Mouse (Mus musculus): ENCODE results near the gene Tmem74b. TPM values are rescaled to one million over a fixed set of nuclear protein-coding genes. Genes with fewer than 3 reads are reported as not detected.

Gene Tmem74b
- polyA plus RNA-seq, 1 experiment = not detected

DNA sequence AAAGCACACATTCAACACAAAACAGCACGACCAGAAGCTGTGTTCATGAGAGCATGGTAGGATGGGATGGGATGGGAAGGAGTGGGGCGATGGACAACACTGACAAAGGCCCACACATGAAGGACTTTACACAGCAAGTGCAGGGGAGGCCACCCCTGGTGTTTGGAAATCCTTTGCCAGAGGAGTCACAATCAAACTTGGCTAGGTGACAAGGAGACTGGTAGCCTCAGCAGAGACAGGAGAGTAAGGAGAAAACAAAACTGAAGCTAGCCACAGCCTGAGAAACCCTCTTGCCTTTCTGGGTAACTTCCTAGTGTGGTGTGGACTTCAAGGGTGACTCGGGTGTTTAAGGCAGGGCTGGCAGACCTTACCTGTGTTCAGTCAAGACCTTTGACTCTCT lies 37.3 kb downstream of the Tmem74b start:
- Histone ChIP-seq H3K9me3 (replicated peaks; ENCODE audit: control insufficient read depth, insufficient read depth, low read length, poor library complexity, severe bottlenecking) (no peaks in the 10 kb centered on the region), H3K27ac (ENCODE audit: insufficient read depth, low read length) (no peak overlapping the region), H3K4me3 (ENCODE audit: low read depth, low read length) (no peak overlapping the region), H3K36me3 (ENCODE audit: control insufficient read depth, insufficient read depth, low read length, poor library complexity, severe bottlenecking) (peaks cover 12% of the 10 kb centered on the region), H3K4me1 (ENCODE audit: control insufficient read depth, insufficient read depth, low read length) (no peaks in the 10 kb centered on the region), H3K9ac (ENCODE audit: low read depth, poor library complexity, severe bottlenecking) (no peak overlapping the region), H3K27me3 (ENCODE audit: control insufficient read depth, insufficient read depth, low read length, poor library complexity, severe bottlenecking) (no peaks in the 10 kb centered on the region)
- TF ChIP-seq POLR2A (IDR thresholded peaks at IDR 0.05; ENCODE audit: insufficient read depth, low read length) = no peak
- TF ChIP-seq EP300 (IDR thresholded peaks at IDR 0.05; ENCODE audit: insufficient read depth, low read depth, low read length) = no peak
- TF ChIP-seq CTCF (IDR thresholded peaks at IDR 0.05; ENCODE audit: low read depth, low read length) = no peak

DNA sequence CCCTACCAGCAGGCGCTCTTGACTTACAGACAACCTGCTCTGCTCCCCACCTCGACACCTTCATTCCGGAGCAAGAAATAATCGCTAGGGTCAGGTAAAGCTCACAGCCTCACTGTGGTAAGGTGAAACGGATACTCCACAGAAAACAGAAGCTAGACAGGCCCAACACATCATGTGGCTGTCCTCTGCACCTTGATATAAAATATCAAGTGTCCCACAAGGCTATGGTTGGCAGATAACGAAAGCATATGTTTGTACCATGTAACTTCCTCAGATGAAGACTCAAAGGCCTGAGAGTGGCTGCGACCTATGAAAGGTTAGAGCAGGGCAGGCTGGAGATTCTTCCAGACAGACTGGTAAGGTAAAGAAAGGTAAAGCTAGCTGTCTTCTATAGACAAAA lies 37.7 kb downstream of the Tmem74b start:
- TF ChIP-seq CTCF (IDR thresholded peaks at IDR 0.05; ENCODE audit: low read depth, low read length) = no peak
- TF ChIP-seq POLR2A (IDR thresholded peaks at IDR 0.05; ENCODE audit: insufficient read depth, low read length) = no peak
- TF ChIP-seq EP300 (IDR thresholded peaks at IDR 0.05; ENCODE audit: insufficient read depth, low read depth, low read length) = no peak
- no peak overlapping the region for H3K9ac ChIP-seq (ENCODE audit: low read depth, poor library complexity, severe bottlenecking)
- H3K4me1 ChIP-seq (ENCODE audit: control insufficient read depth, insufficient read depth, low read length) = no peaks in the 10 kb centered on the region
- H3K4me3 ChIP-seq (ENCODE audit: low read depth, low read length) = no peak overlapping the region
- peaks cover 8% of the 10 kb centered on the region for H3K36me3 ChIP-seq (ENCODE audit: control insufficient read depth, insufficient read depth, low read length, poor library complexity, severe bottlenecking)
- H3K9me3 ChIP-seq (replicated peaks; ENCODE audit: control insufficient read depth, insufficient read depth, low read length, poor library complexity, severe bottlenecking) = no peaks in the 10 kb centered on the region
- H3K27ac ChIP-seq (ENCODE audit: insufficient read depth, low read length) = no peak overlapping the region
- no peaks in the 10 kb centered on the region for H3K27me3 ChIP-seq (ENCODE audit: control insufficient read depth, insufficient read depth, low read length, poor library complexity, severe bottlenecking)

DNA sequence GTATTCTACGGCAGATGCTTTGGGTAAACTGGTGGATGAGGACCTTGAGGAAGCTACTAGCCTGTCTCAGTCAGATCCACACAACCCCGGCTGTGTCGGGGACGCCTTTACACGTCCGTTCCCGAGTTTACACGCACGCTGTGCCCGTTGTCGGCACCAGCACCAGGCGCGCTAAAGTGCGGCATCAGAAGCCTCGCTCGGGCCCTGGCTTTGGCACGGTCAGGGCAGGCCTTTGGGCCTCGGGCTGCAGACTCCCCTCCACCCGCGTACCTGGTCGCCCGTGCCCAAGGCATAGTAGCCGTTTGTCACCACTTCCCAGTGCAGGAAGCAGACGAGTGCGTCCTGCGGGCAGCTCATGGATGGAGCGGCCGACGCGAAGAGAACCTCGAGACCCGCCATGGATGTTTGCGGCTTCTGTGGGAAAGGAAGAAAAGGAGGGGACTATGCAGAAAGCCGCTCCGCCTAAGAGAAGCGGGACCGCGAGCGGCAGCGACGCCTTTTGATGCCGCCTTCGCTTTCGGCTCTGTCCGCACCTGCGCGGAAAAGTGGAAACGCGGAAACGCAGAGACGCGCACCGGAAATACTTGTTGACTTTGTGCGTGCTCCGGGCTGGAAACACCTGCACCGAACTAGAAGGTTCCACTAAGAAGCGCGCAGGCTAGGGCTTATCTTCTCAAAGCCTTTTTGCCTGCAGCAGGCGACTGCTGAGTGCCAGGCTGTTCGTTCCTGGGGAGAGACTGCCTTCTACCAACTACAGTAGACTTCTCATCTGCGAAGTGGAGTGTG lies 39.1 kb downstream of the Tmem74b start:
- no peak for TF ChIP-seq CTCF (IDR thresholded peaks at IDR 0.05; ENCODE audit: low read depth, low read length)
- peak; percentile 51 for TF ChIP-seq POLR2A (IDR thresholded peaks at IDR 0.05; ENCODE audit: insufficient read depth, low read length)
- TF ChIP-seq EP300 (IDR thresholded peaks at IDR 0.05; ENCODE audit: insufficient read depth, low read depth, low read length) = peak; percentile 39; the same call in 1 of the 2 replicates
- Histone ChIP-seq H3K4me3 (ENCODE audit: low read depth, low read length) (peak overlapping the region; percentile 91), H3K4me1 (ENCODE audit: control insufficient read depth, insufficient read depth, low read length) (no peaks in the 10 kb centered on the region), H3K9ac (ENCODE audit: low read depth, poor library complexity, severe bottlenecking) (peak overlapping the region; percentile 73), H3K27ac (ENCODE audit: insufficient read depth, low read length) (no peak overlapping the region), H3K27me3 (ENCODE audit: control insufficient read depth, insufficient read depth, low read length, poor library complexity, severe bottlenecking) (no peaks in the 10 kb centered on the region), H3K9me3 (replicated peaks; ENCODE audit: control insufficient read depth, insufficient read depth, low read length, poor library complexity, severe bottlenecking) (no peaks in the 10 kb centered on the region), H3K36me3 (ENCODE audit: control insufficient read depth, insufficient read depth, low read length, poor library complexity, severe bottlenecking) (no peaks in the 10 kb centered on the region)

- Histone ChIP-seq H3K9me3 (replicated peaks; ENCODE audit: control insufficient read depth, insufficient read depth, low read length, poor library complexity, severe bottlenecking) (no peaks in the 10 kb centered on the region), H3K27me3 (ENCODE audit: control insufficient read depth, insufficient read depth, low read length, poor library complexity, severe bottlenecking) (no peaks in the 10 kb centered on the region)
- TF ChIP-seq CTCF (IDR thresholded peaks at IDR 0.05; ENCODE audit: low read depth, low read length) = no peak
- no peak for TF ChIP-seq POLR2A (IDR thresholded peaks at IDR 0.05; ENCODE audit: insufficient read depth, low read length)
- TF ChIP-seq EP300 (IDR thresholded peaks at IDR 0.05; ENCODE audit: insufficient read depth, low read depth, low read length) = no peak
Measured at GRCm38 (mm10) chr2:151742084-151742483, 40.3 kb downstream of the Tmem74b start.

GRCm38 (mm10) chr2:151742850-151743679 lies 41.3 kb downstream of the Tmem74b start:
- H3K9me3 ChIP-seq (replicated peaks; ENCODE audit: control insufficient read depth, insufficient read depth, low read length, poor library complexity, severe bottlenecking) = no peaks in the 10 kb centered on the region
- no peak for TF ChIP-seq EP300 (IDR thresholded peaks at IDR 0.05; ENCODE audit: insufficient read depth, low read depth, low read length)
- TF ChIP-seq POLR2A (IDR thresholded peaks at IDR 0.05; ENCODE audit: insufficient read depth, low read length) = no peak
- no peak for TF ChIP-seq CTCF (IDR thresholded peaks at IDR 0.05; ENCODE audit: low read depth, low read length)

More at GRCm38 (mm10) chr2:151742084-151742483, 40.3 kb downstream of the Tmem74b start:
- Histone ChIP-seq H3K9ac (ENCODE audit: low read depth, poor library complexity, severe bottlenecking) (no peak overlapping the region), H3K36me3 (ENCODE audit: control insufficient read depth, insufficient read depth, low read length, poor library complexity, severe bottlenecking) (no peaks in the 10 kb centered on the region), H3K27ac (ENCODE audit: insufficient read depth, low read length) (no peak overlapping the region), H3K4me1 (ENCODE audit: control insufficient read depth, insufficient read depth, low read length) (no peaks in the 10 kb centered on the region), H3K4me3 (ENCODE audit: low read depth, low read length) (no peak overlapping the region)

More at GRCm38 (mm10) chr2:151742850-151743679, 41.3 kb downstream of the Tmem74b start:
- no peak overlapping the region for H3K9ac ChIP-seq (ENCODE audit: low read depth, poor library complexity, severe bottlenecking)
- no peaks in the 10 kb centered on the region for H3K4me1 ChIP-seq (ENCODE audit: control insufficient read depth, insufficient read depth, low read length)
- H3K36me3 ChIP-seq (ENCODE audit: control insufficient read depth, insufficient read depth, low read length, poor library complexity, severe bottlenecking) = no peaks in the 10 kb centered on the region
- no peak overlapping the region for H3K4me3 ChIP-seq (ENCODE audit: low read depth, low read length)
- no peaks in the 10 kb centered on the region for H3K27me3 ChIP-seq (ENCODE audit: control insufficient read depth, insufficient read depth, low read length, poor library complexity, severe bottlenecking)
- H3K27ac ChIP-seq (ENCODE audit: insufficient read depth, low read length) = no peak overlapping the region
